Mouse (Mus musculus) forebrain, embryonic 10.5 days (tissue): ENCODE data around the gene Agap1. TPM values are rescaled to one million over a fixed set of nuclear protein-coding genes. Genes with fewer than 3 reads are reported as not detected.
A peak's percentile ranks its signal among the peaks of the same experiment; 100 is the strongest.

ENCODE experiments used
- DNase-seq: peaks from one replicate; pipeline ENCODE4 v3.0.0-alpha.2; 2017; ENCODE audit warnings: low spot score; ENCODE audit errors: extremely low spot score
- H3K27ac ChIP-seq: fragments of 300-500 bp; sonication (generic); 2 replicates; pipeline ENCODE4 v1.5.1; 2016; ENCODE audit warnings: mild to moderate bottlenecking
- H3K27me3 ChIP-seq: fragments of 300-500 bp; sonication (generic); 2 replicates; pipeline ENCODE4 v1.6.1; 2016; ENCODE audit warnings: mild to moderate bottlenecking; ENCODE audit not compliant: poor library complexity, severe bottlenecking
- H3K36me3 ChIP-seq: fragments of 300-500 bp; sonication (generic); replicated peaks from 2 replicates; pipeline ENCODE4 v1.6.1; 2016; ENCODE audit warnings: mild to moderate bottlenecking, moderate library complexity
- H3K4me1 ChIP-seq: fragments of 300-500 bp; sonication (generic); 2 replicates; pipeline ENCODE4 v1.6.1; 2016
- H3K4me3 ChIP-seq: fragments of 300-500 bp; sonication (generic); 2 replicates; pipeline ENCODE4 v1.5.1; 2016; ENCODE audit warnings: mild to moderate bottlenecking, moderate library complexity
- H3K9me3 ChIP-seq: fragments of 300-500 bp; sonication (generic); 2 replicates; pipeline ENCODE4 v1.6.1; 2016; ENCODE audit warnings: mild to moderate bottlenecking, moderate library complexity
- WGBS: fragments of 180-500 bp; shearing (Covaris S2); methylation state at CpG from one replicate; pipeline ENCODE4 v1.1.7; 2016; 5-methylcytosine and 5-hydroxymethylcytosine counted together
- polyA plus RNA-seq: library from polyadenylated mRNA; unstranded; fragments of >200 nt; fragmentation: Nextera tagmentation; extraction: Ambion mirVana; gene quantifications from 2 replicates; pipeline ENCODE4 v1.2.1, GENCODE M21; 2016

The Agap1 gene
- polyA plus RNA-seq, 1 experiment from 2014 or later = 14.3 TPM

GRCm38 (mm10) chr1:89558080-89558479, 103.5 kb downstream of the Agap1 start:
- Histone ChIP-seq H3K4me3 (no peak overlapping the region), H3K9me3 (no peaks in the 10 kb centered on the region), H3K4me1 (peaks cover 65% of the 10 kb centered on the region), H3K27ac (no peak overlapping the region), H3K27me3 (no peaks in the 10 kb centered on the region), H3K36me3 (no peaks in the 10 kb centered on the region)
- DNase-seq = no peak
- 94% methylated on average over 1 of the region's 1 CpGs for WGBS

GRCm38 (mm10) chr1:89563399-89563798, 108.8 kb downstream of the Agap1 start:
- DNase-seq = no peak
- Histone ChIP-seq H3K4me3 (no peak overlapping the region), H3K27me3 (no peaks in the 10 kb centered on the region), H3K27ac (no peak overlapping the region), H3K4me1 (peaks cover 80% of the 10 kb centered on the region), H3K36me3 (no peaks in the 10 kb centered on the region), H3K9me3 (no peaks in the 10 kb centered on the region)
- 92% methylated on average over 4 of the region's 4 CpGs for WGBS

- Histone ChIP-seq H3K27ac (peak overlapping the region; percentile 74), H3K9me3 (no peaks in the 10 kb centered on the region), H3K27me3 (no peaks in the 10 kb centered on the region), H3K4me3 (no peak overlapping the region), H3K36me3 (no peaks in the 10 kb centered on the region), H3K4me1 (peaks cover 88% of the 10 kb centered on the region)
- WGBS = 34% methylated on average over 9 of the region's 9 CpGs
- DNase-seq = no peak
Observed at GRCm38 (mm10) chr1:89566578-89567488, 112.2 kb downstream of the Agap1 start.

- Histone ChIP-seq H3K27me3 (no peaks in the 10 kb centered on the region), H3K4me3 (no peak overlapping the region), H3K9me3 (no peaks in the 10 kb centered on the region), H3K36me3 (no peaks in the 10 kb centered on the region), H3K4me1 (peaks cover 78% of the 10 kb centered on the region), H3K27ac (peak overlapping the region; percentile 33; the same call in 1 of the 2 replicates)
- 88% methylated on average over 6 of the region's 6 CpGs for WGBS
- DNase-seq = no peak
Observed at GRCm38 (mm10) chr1:89568546-89569405, 114.2 kb downstream of the Agap1 start.

GRCm38 (mm10) chr1:89570522-89571299, 116.1 kb downstream of the Agap1 start:
- Histone ChIP-seq H3K9me3 (no peaks in the 10 kb centered on the region), H3K4me1 (peaks cover 75% of the 10 kb centered on the region), H3K4me3 (no peak overlapping the region), H3K36me3 (no peaks in the 10 kb centered on the region), H3K27ac (0 out of 2 replicates have a peak overlapping the region, but pooled peaks have one; percentile 30), H3K27me3 (no peaks in the 10 kb centered on the region)
- 83% methylated on average over 4 of the region's 4 CpGs for WGBS
- no peak for DNase-seq

GRCm38 (mm10) chr1:89573486-89573885, 118.9 kb downstream of the Agap1 start:
- H3K4me1 ChIP-seq = peaks cover 75% of the 10 kb centered on the region
- 94% methylated on average over 4 of the region's 4 CpGs for WGBS
- H3K9me3 ChIP-seq = no peaks in the 10 kb centered on the region
- no peaks in the 10 kb centered on the region for H3K36me3 ChIP-seq
- H3K4me3 ChIP-seq = no peak overlapping the region
- DNase-seq = no peak
- H3K27me3 ChIP-seq = no peaks in the 10 kb centered on the region
- H3K27ac ChIP-seq = no peak overlapping the region

GRCm38 (mm10) chr1:89574941-89575890, 120.6 kb downstream of the Agap1 start:
- peak overlapping the region; percentile 93 for H3K27ac ChIP-seq
- peaks cover 72% of the 10 kb centered on the region for H3K4me1 ChIP-seq

GRCm38 (mm10) chr1:89576174-89576890, 121.7 kb downstream of the Agap1 start:
- no peaks in the 10 kb centered on the region for H3K36me3 ChIP-seq
- H3K27me3 ChIP-seq = peaks cover 12% of the 10 kb centered on the region
- 46% methylated on average over 7 of the region's 7 CpGs for WGBS
- H3K27ac ChIP-seq = peak overlapping the region; percentile 93
- peaks cover 72% of the 10 kb centered on the region for H3K4me1 ChIP-seq
- no peaks in the 10 kb centered on the region for H3K9me3 ChIP-seq
- H3K4me3 ChIP-seq = peak overlapping the region; percentile 45; the same call in 1 of the 2 replicates
- DNase-seq = no peak

More at GRCm38 (mm10) chr1:89574941-89575890, 120.6 kb downstream of the Agap1 start:
- Histone ChIP-seq H3K4me3 (no peak overlapping the region), H3K36me3 (no peaks in the 10 kb centered on the region), H3K27me3 (0 out of 2 replicates have a peak, but pooled peaks cover under 1% of the 10 kb centered on the region), H3K9me3 (no peaks in the 10 kb centered on the region)
- 61% methylated on average over 7 of the region's 7 CpGs for WGBS
- no peak for DNase-seq

GRCm38 (mm10) chr1:89576985-89577384, 122.4 kb downstream of the Agap1 start:
- peak overlapping the region; percentile 93 for H3K27ac ChIP-seq
- peaks cover 18% of the 10 kb centered on the region for H3K27me3 ChIP-seq
- peak overlapping the region; percentile 45 for H3K4me3 ChIP-seq
- H3K4me1 ChIP-seq = peaks cover 77% of the 10 kb centered on the region
- WGBS = 14% methylated on average over 4 of the region's 4 CpGs
- peak; percentile 70 for DNase-seq
- H3K9me3 ChIP-seq = no peaks in the 10 kb centered on the region
- H3K36me3 ChIP-seq = no peaks in the 10 kb centered on the region

GRCm38 (mm10) chr1:89580031-89580998, 125.7 kb downstream of the Agap1 start:
- peak; percentile 73 for DNase-seq
- Histone ChIP-seq H3K27me3 (peaks cover 29% of the 10 kb centered on the region), H3K27ac (peak overlapping the region; percentile 92), H3K9me3 (no peaks in the 10 kb centered on the region), H3K4me3 (peak overlapping the region; percentile 85), H3K36me3 (no peaks in the 10 kb centered on the region), H3K4me1 (peaks cover 87% of the 10 kb centered on the region)
- WGBS = under 1% methylated on average over 140 of the region's 146 CpGs
